Mouse (Mus musculus) right cerebral cortex, postnatal 36 days (tissue): ENCODE measurements at regions not wholly inside any gene's neighbourhood (a gene's known extent, or its start where the extent isn't known, plus 50 kb on each side); places are given as distances from the start of the nearest gene placed in this dataset.

Source experiments
- DNase-seq, 2 experiments: peaks; one replicate each; pipeline ENCODE4 v3.0.0; 2022; ENCODE audit warnings: low spot score in 2 of 2, mixed read lengths in 1 of 2

DNA sequence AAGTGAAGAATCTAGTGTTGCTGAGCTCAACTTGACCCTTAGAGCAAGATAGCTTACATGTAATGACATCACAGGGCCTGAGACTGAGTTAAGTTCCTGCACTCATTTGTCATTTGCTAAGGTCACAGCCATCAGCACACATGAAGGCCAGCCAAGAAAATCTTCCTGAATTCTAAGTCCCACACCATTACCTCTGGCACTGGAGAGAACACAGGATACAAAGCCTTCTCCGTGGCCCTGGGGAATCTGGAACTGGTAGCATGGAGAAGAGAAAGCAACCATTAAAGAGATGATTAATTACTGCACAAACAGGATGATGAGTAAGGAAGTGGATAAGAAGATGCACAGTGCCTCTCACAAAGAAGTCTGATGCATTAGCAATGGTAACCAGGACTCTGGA lies 232.0 kb downstream of the Wdr72 start:
- DNase-seq = no peak

DNA sequence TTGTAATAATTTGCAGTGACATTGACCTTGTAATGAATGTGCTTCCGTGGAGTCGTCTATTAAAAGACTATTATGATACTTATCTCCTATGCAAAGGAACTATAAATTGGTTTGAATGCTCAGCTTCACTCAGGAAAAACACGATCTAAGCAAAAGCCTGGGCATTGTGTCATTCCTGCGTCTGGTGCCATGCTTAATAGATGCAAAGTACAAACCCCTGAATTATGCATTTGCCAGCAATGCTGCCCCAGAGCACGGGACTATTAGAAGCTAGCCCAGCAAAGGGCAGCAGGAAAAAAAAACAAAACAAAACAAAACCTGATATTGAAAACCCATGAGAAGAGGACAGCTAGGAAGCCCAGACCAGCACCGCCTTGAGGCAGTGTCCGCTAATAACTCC lies 234.9 kb downstream of the Wdr72 start:
- DNase-seq = no peak

DNA sequence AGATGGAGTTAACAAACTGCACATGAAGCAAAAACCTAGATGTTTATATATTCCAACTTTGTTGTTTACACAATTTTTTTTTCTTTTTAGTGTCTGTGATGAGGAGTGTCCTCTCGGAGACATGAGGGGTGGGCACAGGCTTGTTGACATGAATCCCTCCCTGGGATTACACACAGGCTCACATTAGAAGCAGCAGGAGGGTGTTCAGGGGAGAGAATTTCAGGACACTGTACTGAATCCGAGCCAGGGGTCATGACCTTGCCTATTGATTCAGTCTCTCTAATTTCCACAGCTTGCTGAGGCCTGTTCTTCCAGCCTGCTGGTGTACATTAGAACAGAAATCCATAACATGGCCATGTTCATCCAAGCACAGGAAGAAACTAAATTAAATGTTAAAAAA lies 238.6 kb downstream of the Wdr72 start:
- no peak for DNase-seq

DNA sequence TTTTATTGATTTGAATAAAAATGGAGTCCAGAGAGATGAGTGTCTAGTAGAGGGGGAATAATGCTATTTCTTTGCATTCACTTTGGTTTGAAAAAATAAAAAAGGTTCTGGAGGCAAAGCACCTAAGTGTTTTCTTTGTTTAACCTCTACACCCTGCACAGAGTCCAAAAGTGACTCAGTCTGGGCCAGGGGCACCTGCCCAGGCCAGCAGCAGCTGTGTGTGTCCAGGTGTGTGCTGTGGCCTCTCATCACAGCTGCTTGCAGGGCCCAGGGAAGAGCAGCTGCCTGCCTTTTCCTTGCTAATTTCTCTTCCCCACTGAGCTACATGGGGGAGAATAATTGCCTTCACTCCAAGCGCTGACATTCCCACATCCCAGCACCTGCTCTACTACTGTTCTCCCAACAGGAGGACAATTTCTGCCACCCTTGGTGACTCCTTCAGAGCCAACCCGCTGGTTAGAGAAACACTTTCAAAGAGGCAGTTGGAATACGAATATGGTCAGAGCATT lies 255.8 kb downstream of the Wdr72 start:
- DNase-seq = no peak

DNA sequence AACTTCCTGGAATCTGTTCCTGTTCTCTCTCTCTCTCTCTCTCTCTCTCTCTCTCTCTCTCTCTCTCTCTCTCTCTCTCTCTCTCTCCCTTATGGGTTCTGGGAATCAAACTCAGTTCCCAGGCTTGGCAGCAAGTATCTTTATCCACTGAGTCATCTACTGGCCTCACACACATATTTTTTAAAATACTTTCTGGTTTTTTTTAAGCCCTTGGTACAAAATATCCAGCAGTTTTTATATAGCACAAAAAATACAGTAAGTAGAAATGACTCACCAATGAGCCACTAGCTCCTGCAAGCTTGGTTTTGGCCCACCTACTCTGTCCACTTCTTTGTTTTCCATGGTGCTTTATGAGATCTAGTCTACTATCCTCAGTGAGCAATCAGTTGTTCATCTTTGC lies 266.0 kb downstream of the Wdr72 start:
- DNase-seq = no peak

DNA sequence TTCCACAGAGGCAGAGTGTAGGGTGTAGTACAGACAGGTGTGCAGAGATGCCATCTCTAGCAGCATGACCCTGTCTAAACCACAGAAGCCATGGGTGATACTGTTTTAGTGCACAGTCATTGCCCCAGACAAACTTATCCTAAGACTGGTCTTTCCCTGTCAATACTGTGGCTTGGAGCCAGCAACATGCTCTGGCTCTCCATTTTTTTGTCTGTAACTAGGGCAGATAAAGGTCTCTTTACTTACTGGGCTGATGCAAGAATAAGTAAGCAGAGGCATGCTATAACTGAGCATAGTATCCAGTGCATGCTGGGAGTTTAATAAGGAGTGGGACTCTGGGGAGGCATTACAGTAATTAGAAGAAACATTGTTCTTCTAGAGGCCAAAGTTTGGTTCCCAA lies 267.0 kb downstream of the Wdr72 start:
- DNase-seq = no peak

DNA sequence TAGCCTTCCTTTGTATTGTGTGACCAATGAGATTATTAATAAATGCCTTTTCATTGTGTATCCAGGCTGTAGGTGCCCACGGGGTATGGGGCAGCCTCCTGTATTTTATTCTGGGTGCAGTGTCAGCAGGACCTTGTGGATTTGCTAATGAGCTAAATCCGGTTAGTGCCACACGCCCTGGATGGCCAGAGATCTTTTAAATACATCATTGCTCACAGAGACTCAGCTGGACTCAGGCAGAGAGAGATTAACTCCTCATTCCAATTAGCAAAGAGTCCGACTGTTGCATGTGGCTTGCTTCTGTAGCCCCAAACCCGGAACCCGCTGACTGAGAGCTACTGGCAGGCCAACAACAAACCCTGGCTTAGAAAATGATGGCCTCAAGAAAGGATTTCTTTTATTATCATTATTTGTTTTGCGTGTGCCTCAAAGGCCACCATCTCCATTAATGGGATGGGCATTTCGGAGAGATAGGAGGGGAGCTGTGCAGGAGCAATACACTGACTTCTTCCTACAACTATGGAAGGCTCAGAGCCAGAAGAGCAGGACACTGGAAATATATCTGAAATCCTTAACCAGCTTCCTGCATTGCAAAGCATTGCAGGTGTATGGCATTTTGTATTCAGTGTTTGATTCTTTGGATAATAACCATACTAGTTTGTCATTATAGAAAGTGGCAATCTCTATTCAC lies 274.2 kb downstream of the Wdr72 start:
- no peak for DNase-seq

DNA sequence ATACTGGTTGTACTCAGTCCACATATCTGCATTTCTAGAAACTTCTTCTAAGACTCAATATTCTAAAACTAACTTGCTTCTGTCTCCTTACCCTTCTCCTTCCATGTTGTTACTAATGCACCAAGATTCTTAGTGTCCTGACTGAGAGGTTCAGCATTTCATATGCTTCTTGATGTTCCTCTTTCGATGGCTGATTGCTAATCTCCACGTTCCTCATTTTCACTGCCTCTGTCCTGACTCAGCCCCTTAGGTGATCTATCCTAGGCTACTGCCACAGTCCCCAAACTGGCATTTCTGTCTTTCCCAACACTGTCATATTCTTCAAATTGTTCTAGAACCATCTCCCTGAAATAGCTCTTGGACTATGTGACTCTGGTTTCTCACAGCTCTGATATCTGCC lies 315.4 kb downstream of the Wdr72 start:
- no peak for DNase-seq

DNA sequence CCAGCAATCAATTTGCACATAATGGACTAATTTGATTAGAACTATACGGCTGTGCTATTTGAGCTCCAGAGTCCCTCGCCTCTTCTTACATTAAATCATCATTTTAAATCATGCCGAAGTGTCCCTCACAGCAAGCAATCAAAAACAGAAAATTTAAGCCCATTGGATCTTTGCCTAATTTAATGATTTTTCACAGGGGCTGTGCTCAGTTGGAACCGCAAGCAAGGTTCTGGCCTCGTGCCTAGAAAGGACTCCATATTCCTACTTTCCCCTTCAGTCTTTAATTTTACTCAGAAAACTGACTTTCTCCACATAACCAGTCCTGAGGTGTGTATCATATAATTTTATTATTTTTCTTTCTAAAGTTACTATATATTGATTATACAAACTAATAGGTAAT lies 339.8 kb downstream of the Wdr72 start:
- no peak for DNase-seq

DNA sequence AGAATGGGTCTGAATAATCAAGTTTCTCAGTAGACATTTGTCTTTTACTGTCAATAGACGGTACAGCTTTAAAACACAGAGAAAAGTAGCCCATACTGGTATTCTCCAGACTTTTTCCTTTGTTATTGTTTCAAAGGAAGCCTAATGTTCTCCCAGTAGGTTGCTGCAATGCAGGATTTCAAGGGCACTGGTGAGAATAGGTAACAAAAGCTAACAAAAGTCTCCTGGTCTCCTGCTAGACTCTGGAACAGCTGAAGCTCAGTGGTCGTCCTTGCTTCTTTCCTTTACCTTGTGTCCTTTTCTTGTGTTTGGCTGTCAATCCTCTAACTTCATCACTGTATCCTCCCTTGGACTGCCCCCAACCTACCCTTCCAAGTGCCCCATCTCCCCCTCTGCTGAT lies 350.9 kb downstream of the Wdr72 start:
- DNase-seq = no peak

DNA sequence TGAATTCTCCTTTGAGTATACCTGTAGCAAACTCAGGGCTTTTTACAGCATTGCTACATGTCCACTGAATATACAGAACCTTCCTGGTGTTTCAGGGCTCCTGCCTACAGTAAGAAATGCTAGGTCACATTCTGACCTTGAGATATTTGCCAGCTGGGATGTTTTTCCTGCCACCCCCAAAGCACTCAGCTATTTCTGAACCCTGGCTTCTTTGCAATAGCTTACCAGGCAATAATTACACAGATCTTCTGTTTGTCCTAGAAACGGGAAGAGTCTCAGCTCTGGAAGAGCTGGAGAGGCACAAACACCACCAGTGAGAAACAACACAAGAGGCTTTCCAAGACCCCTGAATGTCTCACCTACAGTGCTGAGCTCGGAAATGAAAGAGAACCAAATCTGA lies 366.7 kb downstream of the Wdr72 start:
- no peak for DNase-seq

DNA sequence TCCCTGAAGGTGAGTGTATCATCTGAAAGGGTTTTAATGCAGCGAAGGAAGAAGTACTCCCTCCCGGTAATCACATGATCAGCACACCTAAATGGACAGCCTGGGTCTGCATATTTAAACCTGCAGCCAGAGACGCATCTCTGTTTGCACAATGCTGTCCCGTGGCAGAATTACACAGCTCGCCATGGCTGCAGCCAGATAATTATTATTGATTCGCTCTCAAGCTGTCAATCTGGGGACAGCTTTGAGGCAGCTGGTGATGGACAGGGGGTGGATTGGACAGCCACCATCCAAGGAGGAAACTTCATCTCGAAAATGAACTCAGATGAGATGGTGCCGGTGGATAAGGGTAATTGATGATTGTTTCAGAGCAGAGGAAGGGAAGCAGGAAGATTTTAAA lies 369.1 kb downstream of the Wdr72 start:
- no peak for DNase-seq

DNA sequence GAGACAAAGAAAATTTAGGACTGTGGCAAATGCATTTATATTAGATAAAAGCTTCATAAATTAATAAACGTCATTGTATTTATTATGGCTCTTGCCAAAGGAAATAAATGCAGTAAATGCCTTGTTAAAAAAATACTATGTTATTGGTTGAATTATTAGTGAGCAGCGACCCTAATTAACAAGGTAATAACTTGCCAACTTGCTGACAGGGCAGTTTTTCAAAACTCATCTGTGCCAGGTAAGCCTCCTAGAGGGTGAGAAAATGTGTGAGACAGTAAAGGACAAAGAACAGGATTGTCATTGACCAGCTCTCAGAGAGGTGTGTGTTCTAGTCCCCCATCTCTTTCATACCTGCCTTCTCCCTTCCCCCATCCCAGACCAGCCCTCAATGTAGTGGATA lies 347.8 kb upstream of the Onecut1 start:
- no peak for DNase-seq

DNA sequence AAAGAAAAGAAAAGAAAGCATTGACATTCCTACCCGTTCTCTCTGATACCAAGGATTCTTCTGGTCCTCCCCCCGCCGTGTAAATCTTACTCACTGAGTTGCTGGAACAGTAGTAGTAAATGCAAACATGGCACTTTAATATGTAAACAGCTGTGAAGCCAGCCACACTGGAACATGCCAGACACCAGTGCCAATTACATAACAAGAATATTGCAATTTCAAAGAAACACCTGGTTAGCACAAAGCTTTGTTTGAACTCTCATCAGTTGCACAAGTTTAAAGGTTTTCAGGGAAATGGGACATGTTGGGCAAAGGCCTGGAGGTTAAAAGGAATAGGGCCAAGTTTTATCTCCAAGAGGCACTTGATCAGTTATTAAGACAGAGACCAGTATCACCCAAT lies 333.2 kb upstream of the Onecut1 start:
- DNase-seq = no peak

DNA sequence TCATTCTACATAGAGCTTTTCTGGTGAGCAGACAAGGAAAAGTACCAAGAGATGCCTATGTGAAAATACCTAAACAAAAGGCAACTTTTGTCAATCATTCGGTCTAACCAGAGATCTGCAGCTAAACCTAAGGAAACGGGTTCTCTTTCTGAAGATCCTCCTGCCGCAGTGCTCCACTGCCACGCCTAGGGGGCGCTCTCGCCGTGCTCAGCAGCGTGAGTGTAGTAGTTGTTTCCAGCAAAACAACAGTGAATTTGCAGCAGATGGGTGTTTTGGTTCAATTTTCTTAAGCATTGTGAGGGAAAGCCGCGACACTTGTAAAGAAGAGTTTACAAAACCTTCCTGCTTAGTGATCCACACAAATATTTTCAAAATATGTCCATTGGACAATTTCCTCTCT lies 331.4 kb upstream of the Onecut1 start:
- DNase-seq = peak; percentile 53 to 54

DNA sequence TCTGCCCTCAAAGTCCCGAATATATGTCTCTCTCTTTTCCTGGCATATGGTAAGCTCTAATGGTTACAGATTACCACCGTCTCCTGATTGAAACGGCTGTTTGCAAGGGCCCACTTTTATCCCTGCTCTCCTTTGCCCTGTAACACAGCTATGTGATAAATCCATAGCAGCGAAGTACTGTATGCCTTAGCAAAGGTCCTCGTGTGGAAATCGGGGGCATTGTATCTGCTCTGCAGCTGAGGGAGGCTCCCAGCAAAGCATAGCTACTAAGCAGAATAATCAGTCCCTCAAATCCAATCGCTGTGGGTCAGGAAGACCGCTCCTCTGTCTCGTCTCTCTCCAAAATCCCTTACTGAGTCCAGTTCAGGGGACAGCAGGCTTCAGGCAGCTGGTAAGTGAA lies 331.0 kb upstream of the Onecut1 start:
- DNase-seq = no peak

DNA sequence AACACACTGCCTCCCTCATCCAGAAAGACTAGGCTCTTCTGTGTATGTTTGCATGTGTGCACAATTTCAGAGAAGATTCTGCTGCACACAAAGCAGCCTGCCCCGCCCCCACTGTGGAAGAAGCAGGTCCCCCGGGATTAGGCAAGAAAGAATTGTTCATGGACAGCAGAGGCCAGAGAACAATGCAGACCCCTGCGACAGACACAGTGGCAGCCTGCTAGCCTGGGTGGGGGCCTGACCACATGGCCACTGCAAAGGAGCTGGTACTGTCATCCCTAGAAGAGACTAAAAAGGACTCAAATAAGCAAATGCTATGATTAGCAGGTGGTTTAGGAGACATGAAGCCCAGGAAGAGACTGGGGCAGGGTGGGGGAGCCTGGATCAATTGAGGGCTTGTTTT lies 329.7 kb upstream of the Onecut1 start:
- no peak for DNase-seq

DNA sequence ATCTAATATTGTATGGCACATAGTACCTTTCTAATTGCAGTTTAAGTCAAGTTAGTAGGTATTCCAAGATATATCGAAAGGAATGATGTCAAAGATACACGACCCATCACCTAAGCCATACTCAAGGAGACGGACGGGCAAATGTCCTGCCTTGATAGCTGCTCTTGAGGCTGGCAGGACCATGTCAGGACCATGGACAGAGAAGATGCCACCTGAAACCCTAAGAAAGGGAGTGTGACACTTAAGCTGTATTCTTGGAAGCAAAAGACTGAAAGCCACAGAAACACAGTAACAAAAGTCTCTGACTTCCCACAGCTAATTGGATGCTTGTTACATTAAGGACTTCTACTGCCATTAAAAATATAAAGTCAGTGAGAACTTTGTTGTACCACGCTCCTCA lies 326.7 kb upstream of the Onecut1 start:
- no peak for DNase-seq

DNA sequence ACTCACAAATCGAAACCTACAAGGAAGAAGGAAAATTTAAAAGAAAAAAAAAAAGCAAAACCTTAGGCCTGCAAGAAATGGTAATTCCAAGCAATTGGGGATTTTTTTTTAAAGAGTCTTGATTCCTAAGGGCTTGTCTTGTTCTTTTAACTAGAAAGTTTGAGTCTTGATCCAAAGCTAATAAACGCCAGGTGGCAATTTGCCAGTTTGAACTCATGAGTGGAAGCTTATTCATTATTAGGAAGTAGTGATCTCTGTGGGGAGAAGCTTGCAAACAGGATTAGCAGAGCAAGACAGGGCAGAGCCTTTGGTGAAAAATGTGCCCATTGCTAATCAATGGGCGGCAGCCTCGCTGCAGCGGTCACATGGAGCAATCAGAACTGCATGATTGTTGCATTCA lies 305.6 kb upstream of the Onecut1 start:
- DNase-seq = no peak

DNA sequence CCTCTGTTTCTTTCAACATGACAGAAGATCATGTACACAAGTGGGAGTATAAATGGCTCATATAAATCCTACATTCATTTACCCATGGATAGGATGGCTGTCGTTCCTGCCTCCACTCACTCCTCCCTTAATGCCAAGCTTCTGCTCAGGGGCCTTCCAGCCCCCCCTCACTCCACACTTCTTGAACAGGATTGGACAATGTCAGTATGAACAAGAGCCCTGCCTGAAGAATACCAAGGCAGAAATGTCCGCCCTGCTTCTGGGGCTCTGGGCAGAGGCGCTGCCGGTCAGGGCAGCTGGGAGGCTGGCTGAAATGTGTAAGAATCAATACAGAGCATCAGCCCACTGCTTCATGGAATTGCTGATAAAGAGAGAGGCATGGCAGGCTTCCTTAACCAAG lies 269.0 kb upstream of the Onecut1 start:
- DNase-seq = no peak

DNA sequence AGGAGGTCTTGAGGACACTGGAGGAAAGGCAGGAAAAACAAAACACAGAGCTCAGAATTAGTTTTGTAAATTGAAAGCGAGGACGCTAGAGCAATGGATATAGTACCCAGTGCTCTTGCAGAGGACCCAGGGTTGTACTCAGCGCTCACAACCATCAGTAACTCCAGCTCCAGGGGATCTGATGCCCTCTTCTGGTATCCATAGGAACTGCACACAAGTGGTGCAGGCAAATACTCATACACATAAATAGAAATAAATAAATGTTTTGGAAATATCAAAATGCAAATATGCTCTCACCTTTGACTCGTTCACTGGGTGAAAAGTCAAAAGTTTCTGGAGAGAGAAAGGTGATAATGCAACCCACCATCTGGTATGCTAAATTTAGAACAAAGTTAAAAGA lies 267.8 kb upstream of the Onecut1 start:
- no peak for DNase-seq

DNA sequence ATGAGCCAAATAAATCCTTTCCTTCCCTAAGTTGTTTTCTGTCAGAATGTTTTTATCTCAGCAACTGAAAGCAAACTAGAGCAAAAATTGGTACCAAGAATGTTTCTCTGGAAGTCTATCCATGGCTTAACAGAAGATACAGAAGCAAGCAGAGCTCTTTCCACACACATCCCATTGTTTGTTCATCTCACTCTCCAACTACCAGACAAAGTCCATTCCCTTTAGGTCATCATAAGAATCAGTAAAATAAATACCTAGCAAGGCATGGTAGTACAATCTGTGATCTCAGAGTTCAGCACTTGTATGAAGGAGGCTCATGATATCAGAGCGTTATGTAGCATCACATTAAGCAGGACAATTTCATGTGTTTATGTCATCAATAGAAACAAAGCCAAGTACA lies 257.3 kb upstream of the Onecut1 start:
- DNase-seq = no peak

DNA sequence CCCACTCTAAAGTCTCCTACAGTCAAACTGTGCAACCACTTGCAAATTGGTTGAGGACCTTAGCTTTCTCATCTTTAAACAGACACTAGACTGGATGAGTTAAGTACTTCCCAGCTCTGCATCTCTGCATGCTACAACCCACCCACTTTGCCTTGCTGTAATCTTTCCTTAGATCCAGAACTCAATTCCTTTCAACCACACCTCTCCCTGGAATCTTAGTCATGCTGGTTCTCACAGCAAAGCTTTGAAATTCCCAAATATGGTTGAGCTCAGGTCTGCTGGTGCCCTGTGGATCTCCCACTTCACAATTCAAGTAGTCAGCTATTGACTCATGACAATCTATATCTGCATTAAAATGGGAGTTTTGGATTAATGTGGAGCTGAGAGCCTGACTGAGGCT lies 239.8 kb upstream of the Onecut1 start:
- no peak for DNase-seq

DNA sequence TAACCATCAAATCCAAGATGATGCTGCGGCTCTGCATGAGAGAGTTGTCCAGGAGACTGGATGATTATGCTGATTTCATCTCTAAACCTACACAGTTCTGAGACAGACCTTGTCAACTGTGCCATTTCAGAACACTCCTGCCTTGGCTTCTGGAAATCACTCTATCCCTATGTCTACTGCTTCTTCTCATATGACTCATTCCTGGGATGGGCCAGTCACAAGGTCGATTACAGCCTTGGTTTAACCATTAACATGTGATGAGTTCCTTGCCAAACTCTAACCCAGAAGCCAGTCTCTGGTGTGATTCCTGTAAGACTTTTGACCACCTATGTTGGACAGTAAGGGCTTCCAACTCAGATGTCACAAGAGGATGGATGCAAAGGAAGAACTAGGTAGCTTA lies 216.3 kb upstream of the Onecut1 start:
- DNase-seq = no peak
